9 mouse cellular contexts compared by ENCODE assay signal in the genomic region with DNA sequence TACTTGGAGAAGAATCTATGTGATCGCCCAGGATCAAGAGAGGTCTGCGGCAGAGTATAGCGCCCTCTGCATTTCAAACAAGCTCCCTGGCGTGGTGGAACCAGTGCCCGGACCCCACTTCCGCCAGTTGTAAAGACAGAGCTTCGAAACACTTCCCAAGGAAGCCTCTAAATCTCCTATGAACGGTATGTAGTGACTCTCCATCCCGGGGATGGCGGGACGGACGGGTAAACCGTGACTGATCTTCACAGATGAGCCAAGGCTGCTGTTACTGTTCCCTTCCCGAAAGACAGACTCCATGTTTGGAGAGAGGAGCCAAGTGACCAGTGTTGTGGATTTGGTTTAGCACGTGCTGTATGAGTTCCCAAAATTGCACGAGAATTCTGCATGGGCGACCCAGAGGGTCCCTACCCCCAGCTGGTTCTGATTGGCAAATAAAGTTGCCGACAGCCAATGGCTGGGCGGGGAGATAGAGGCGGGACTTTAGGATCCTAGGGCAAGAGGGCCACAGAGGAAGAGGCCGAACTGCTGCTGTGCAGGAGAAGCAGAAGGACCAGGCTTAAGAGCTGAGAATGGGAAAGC. TPM values are rescaled to one million over a fixed set of nuclear protein-coding genes. Genes with fewer than 3 reads are reported as not detected.
A peak's percentile ranks its signal among the peaks of the same experiment; 100 is the strongest.
DNase-seq lines count a peak whose midpoint lies in the region; ATAC-seq and TF ChIP-seq lines count a peak whose summit lies in the region.
"Had no signal": no experiment of that assay in that cellular context is flagged by ENCODE, and none has a peak within 500 bp of the region (broad histone marks: within the 10 kb centered on the region; RNA-seq: fewer than 3 reads in every experiment).

No protein-coding gene starts in this region.

- H3K27ac ChIP-seq in layer of hippocampus, adult 2 months: no peak overlapping the region
- no peak overlapping the region for H3K27ac ChIP-seq in forebrain, postnatal 0 days (ENCODE audit: low read depth, low read length)
- H3K27ac ChIP-seq in hindbrain, embryonic 14.5 days: no peak overlapping the region
- no peak overlapping the region for H3K27ac ChIP-seq in liver, adult 2 months (replicated peaks; ENCODE audit: insufficient read depth, low read depth, low read length)
- H3K27ac ChIP-seq in midbrain, embryonic 16.5 days (ENCODE audit: low read length): no peak overlapping the region

- no peaks in the 10 kb centered on the region for H3K27me3 ChIP-seq in forebrain, postnatal 0 days (ENCODE audit: insufficient read depth, low read length)
- no peaks in the 10 kb centered on the region for H3K27me3 ChIP-seq in hindbrain, embryonic 14.5 days (ENCODE audit: control insufficient read depth, insufficient read depth, low read length)
- H3K27me3 ChIP-seq in liver, adult 2 months (ENCODE audit: control insufficient read depth, insufficient read depth, low read length): no peaks in the 10 kb centered on the region
- no peaks in the 10 kb centered on the region for H3K27me3 ChIP-seq in midbrain, embryonic 16.5 days (ENCODE audit: control insufficient read depth, insufficient read depth, low read depth, low read length)

- peak overlapping the region; percentile 49 for H3K4me2 ChIP-seq in forebrain, postnatal 0 days (ENCODE audit: low read depth)
- H3K4me2 ChIP-seq in hindbrain, embryonic 14.5 days (replicated peaks): peak overlapping the region; percentile 59
- peak overlapping the region; percentile 66 for H3K4me2 ChIP-seq in midbrain, embryonic 16.5 days (ENCODE audit: low read length)

- H3K4me3 ChIP-seq in layer of hippocampus, adult 2 months: peak overlapping the region; percentile 47
- H3K4me3 ChIP-seq in forebrain, postnatal 0 days (ENCODE audit: low read depth, low read length): peak overlapping the region; percentile 20
- H3K4me3 ChIP-seq in hindbrain, embryonic 14.5 days (replicated peaks; ENCODE audit: low read length): peak overlapping the region; percentile 17
- H3K4me3 ChIP-seq in liver, adult 2 months (ENCODE audit: insufficient read depth, low read depth, low read length): peak overlapping the region; percentile 41; the same call in 1 of the 2 replicates
- peak overlapping the region; percentile 29 for H3K4me3 ChIP-seq in midbrain, embryonic 16.5 days (ENCODE audit: low read depth, low read length)

- peak; percentile 66 for ATAC-seq in forebrain, postnatal 0 days
- 0 out of 2 replicates have a peak, but pooled peaks have one; percentile 46 for ATAC-seq in hindbrain, embryonic 14.5 days (ENCODE audit: low FRiP score)
- peak; percentile 57; the same call in 1 of the 2 replicates for ATAC-seq in midbrain, embryonic 16.5 days

- no peak for TF ChIP-seq POLR2A in liver, adult 2 months (IDR thresholded peaks at IDR 0.05; ENCODE audit: extremely low read depth, insufficient read depth, low read length)

- DNase-seq in layer of hippocampus, adult 2 months (ENCODE audit: low spot score in 2 of 2): no peak
- DNase-seq in layer of hippocampus, adult 9-10 months (ENCODE audit: low spot score): no peak
- DNase-seq in cerebellum, adult 8-10 months: peak; percentile 19
- peak; percentile 22 for DNase-seq in forebrain, postnatal 0 days
- peak; percentile 46 for DNase-seq in hindbrain, embryonic 14.5 days (ENCODE audit: low spot score)
- peak; percentile 20 for DNase-seq in liver, adult 2 months (ENCODE audit: extremely low read depth, low read depth, low spot score)
- DNase-seq in thymus, postnatal 25 days: peak; percentile 37

- TF ChIP-seq CTCF in layer of hippocampus, adult 2 months (conservative IDR thresholded peaks at IDR 0.05): peak; percentile 68
- peak; percentile 34 for TF ChIP-seq CTCF in forebrain, postnatal 0 days (IDR thresholded peaks at IDR 0.05; ENCODE audit: low read depth)
- peak; percentile 45 for TF ChIP-seq CTCF in liver, adult 2 months (IDR thresholded peaks at IDR 0.05; ENCODE audit: low read depth, low read length)

- no peaks in the 10 kb centered on the region for H3K79me2 ChIP-seq in liver, adult 2 months (ENCODE audit: control insufficient read depth, insufficient read depth, low read length)

- 12% methylated on average over 21 of the region's 21 CpGs for WGBS in forebrain, postnatal 0 days
- 10% methylated on average over 21 of the region's 21 CpGs for WGBS in hindbrain, embryonic 14.5 days
- WGBS in liver, adult 2 months: 5% methylated on average over 21 of the region's 21 CpGs
- WGBS in midbrain, embryonic 16.5 days: 9% methylated on average over 21 of the region's 21 CpGs

- no peaks in the 10 kb centered on the region; the same call in 1 of the 2 replicates for H3K4me1 ChIP-seq in forebrain, postnatal 0 days (ENCODE audit: insufficient read depth)
- H3K4me1 ChIP-seq in hindbrain, embryonic 14.5 days (replicated peaks; ENCODE audit: control insufficient read depth, insufficient read depth, low read length): no peaks in the 10 kb centered on the region
- H3K4me1 ChIP-seq in liver, adult 2 months (ENCODE audit: control insufficient read depth, insufficient read depth, low read length): peaks cover 2% of the 10 kb centered on the region; the same call in 1 of the 2 replicates
- peaks cover 7% of the 10 kb centered on the region for H3K4me1 ChIP-seq in midbrain, embryonic 16.5 days (ENCODE audit: control insufficient read depth, insufficient read depth, low read length)

- no peak overlapping the region; the same call in 1 of the 2 replicates for H3K9ac ChIP-seq in forebrain, postnatal 0 days
- H3K9ac ChIP-seq in hindbrain, embryonic 14.5 days: peak overlapping the region; percentile 41
- peak overlapping the region; percentile 3; the same call in 1 of the 2 replicates for H3K9ac ChIP-seq in liver, adult 2 months (ENCODE audit: low read depth, low read length)
- H3K9ac ChIP-seq in midbrain, embryonic 16.5 days (ENCODE audit: low read depth, low read length): no peak overlapping the region; the same call in 1 of the 2 replicates

- no peaks in the 10 kb centered on the region for H3K36me3 ChIP-seq in forebrain, postnatal 0 days (ENCODE audit: insufficient read depth)
- H3K36me3 ChIP-seq in hindbrain, embryonic 14.5 days (replicated peaks; ENCODE audit: control insufficient read depth, insufficient read depth): peaks cover 3% of the 10 kb centered on the region; the same call in 1 of the 2 replicates
- H3K36me3 ChIP-seq in liver, adult 2 months (ENCODE audit: control insufficient read depth, insufficient read depth, low read length): no peaks in the 10 kb centered on the region
- 0 out of 2 replicates have a peak, but pooled peaks cover 2% of the 10 kb centered on the region for H3K36me3 ChIP-seq in midbrain, embryonic 16.5 days (ENCODE audit: control insufficient read depth, insufficient read depth, low read length)
- H3K36me3 ChIP-seq: G1E had no signal

- H3K9me3 ChIP-seq in forebrain, postnatal 0 days (ENCODE audit: low read length): peaks cover 5% of the 10 kb centered on the region; the same call in 1 of the 2 replicates
- peaks cover 6% of the 10 kb centered on the region for H3K9me3 ChIP-seq in hindbrain, embryonic 14.5 days (ENCODE audit: control insufficient read depth, low read length)
- H3K9me3 ChIP-seq in midbrain, embryonic 16.5 days (replicated peaks; ENCODE audit: control insufficient read depth, low read length, poor library complexity, severe bottlenecking): no peaks in the 10 kb centered on the region

RNA-seq across cellular contexts. Expression of a gene that starts 48.7 kb away (rescaled TPM):
- total RNA-seq in layer of hippocampus, adult 2 months (2021): 10 to 100 TPM; 27.5 to 29.4 TPM
- 14.6 and 15.3 TPM in 2 replicates for total RNA-seq in forebrain, postnatal 0 days (2014; rRNA removed)
- 16.2 and 21.9 TPM in 2 replicates for polyA plus RNA-seq in forebrain, postnatal 0 days (2015; fragmentation: Nextera tagmentation; extraction: Ambion mirVana)
- 18.7 and 19.3 TPM in 2 replicates for polyA plus RNA-seq in hindbrain, embryonic 14.5 days (2014; fragmentation: Nextera tagmentation; extraction: Ambion mirVana)
- 4.1 and 5.3 TPM in 2 replicates for total RNA-seq in liver, adult 2 months (2014; rRNA removed)
- polyA plus RNA-seq in liver, adult 2 months (2012; rRNA removed): 1.9 and 2.5 TPM in 2 replicates
- 20.8 and 22.8 TPM in 2 replicates for polyA plus RNA-seq in midbrain, embryonic 16.5 days (2015; fragmentation: Nextera tagmentation; extraction: Ambion mirVana)

RNA-seq across cellular contexts. Expression of a gene that starts 54.2 kb away (rescaled TPM):
- 10 to 100 TPM; 73.2 to 76.7 TPM for total RNA-seq in layer of hippocampus, adult 2 months (2021)
- 109 and 122 TPM in 2 replicates for total RNA-seq in forebrain, postnatal 0 days (2014; rRNA removed)
- 20.9 and 22.1 TPM in 2 replicates for polyA plus RNA-seq in forebrain, postnatal 0 days (2015; fragmentation: Nextera tagmentation; extraction: Ambion mirVana)
- polyA plus RNA-seq in hindbrain, embryonic 14.5 days (2014; fragmentation: Nextera tagmentation; extraction: Ambion mirVana): 25.1 and 27.3 TPM in 2 replicates
- 6.1 and 7.7 TPM in 2 replicates for total RNA-seq in liver, adult 2 months (2014; rRNA removed)
- 14.4 and 15.2 TPM in 2 replicates for polyA plus RNA-seq in liver, adult 2 months (2012; rRNA removed)
- polyA plus RNA-seq in midbrain, embryonic 16.5 days (2015; fragmentation: Nextera tagmentation; extraction: Ambion mirVana): 23.9 and 25.6 TPM in 2 replicates
- polyA plus RNA-seq: G1E had no signal

Comparison
In these comparisons a context has a peak if more than half of its experiments do, and no peak if none do; other contexts are left out.
1. DNase-seq: peak in cerebellum, adult 8-10 months (single experiment), forebrain, postnatal 0 days (single experiment), hindbrain, embryonic 14.5 days (single experiment), liver, adult 2 months (single experiment) and thymus, postnatal 25 days (single experiment); none in layer of hippocampus, adult 2 months (0 of 2) and layer of hippocampus, adult 9-10 months (single experiment).
2. H3K9ac ChIP-seq: peak in hindbrain, embryonic 14.5 days (single experiment) and liver, adult 2 months (single experiment); none in forebrain, postnatal 0 days (single experiment) and midbrain, embryonic 16.5 days (single experiment).
3. Peak in every context shown above with its lines, with median percentiles within 50 percentile points of each other: H3K4me3 ChIP-seq, CTCF ChIP-seq, ATAC-seq and H3K4me2 ChIP-seq.